Mouse (Mus musculus) brown adipose tissue, adult 24 weeks (tissue): ENCODE data around the gene Txnrd1. TPM values are rescaled to one million over a fixed set of nuclear protein-coding genes. Genes with fewer than 3 reads are reported as not detected.

Experiments used
- H3K27ac ChIP-seq: fragments of 200-500 bp; replicated peaks from 2 replicates; pipeline ENCODE4 v1.5.1; 2012; ENCODE audit warnings: low read depth, mild to moderate bottlenecking, low read length
- H3K4me1 ChIP-seq: fragments of 200-500 bp; 2 replicates; pipeline ENCODE4 v1.6.1; 2012; ENCODE audit warnings: low read length, mixed read lengths; ENCODE audit not compliant: control insufficient read depth, insufficient read depth, insufficient read length
- H3K4me3 ChIP-seq: fragments of 200-500 bp; 2 replicates; pipeline ENCODE4 v1.5.1; 2012; ENCODE audit warnings: low read depth, mild to moderate bottlenecking, low read length, moderate library complexity; ENCODE audit not compliant: insufficient read depth
- polyA plus RNA-seq: library from polyadenylated mRNA; stranded (reverse); fragments of >200 nt; gene quantifications from 2 replicates; pipeline ENCODE4 v1.2.4, GENCODE M21; 2012; ENCODE audit not compliant: missing spikeins, insufficient read depth, insufficient read length

Txnrd1 gene
- polyA plus RNA-seq, 1 experiment, result 44.0 TPM

DNA sequence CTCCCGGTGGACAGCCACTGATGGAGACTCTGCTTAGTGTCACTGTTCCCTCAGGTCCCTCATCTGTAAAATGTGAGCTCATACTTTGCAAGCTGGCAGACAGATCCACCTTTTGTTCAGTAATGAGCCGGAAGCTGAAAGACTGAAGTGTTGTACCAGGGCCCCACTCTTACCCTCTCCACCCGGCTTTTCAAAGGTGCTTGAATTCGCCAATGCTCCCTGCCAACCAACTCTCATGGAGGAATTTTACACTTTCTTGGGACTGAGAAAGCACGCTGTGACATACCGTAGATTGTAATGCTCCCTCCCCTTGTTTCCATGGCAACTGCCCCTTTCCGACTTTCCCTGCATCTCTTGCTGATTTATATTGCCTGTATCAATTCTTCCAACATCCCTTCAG lies 66.8 kb downstream of the Txnrd1 start:
- Histone ChIP-seq H3K4me3 (no peak overlapping the region), H3K27ac (no peak overlapping the region), H3K4me1 (no peaks in the 10 kb centered on the region)

- H3K4me1 ChIP-seq, result no peaks in the 10 kb centered on the region
- no peak overlapping the region for H3K27ac ChIP-seq
- no peak overlapping the region for H3K4me3 ChIP-seq
Observed at GRCm38 (mm10) chr10:82901436-82901835, 67.7 kb downstream of the Txnrd1 start.

- no peak overlapping the region for H3K27ac ChIP-seq
- no peaks in the 10 kb centered on the region for H3K4me1 ChIP-seq
- H3K4me3 ChIP-seq, result no peak overlapping the region
Observed at GRCm38 (mm10) chr10:82908526-82908925, 74.8 kb downstream of the Txnrd1 start.

- no peak overlapping the region for H3K27ac ChIP-seq
- no peak overlapping the region for H3K4me3 ChIP-seq
Observed at GRCm38 (mm10) chr10:82909382-82909781, 75.6 kb downstream of the Txnrd1 start.

DNA sequence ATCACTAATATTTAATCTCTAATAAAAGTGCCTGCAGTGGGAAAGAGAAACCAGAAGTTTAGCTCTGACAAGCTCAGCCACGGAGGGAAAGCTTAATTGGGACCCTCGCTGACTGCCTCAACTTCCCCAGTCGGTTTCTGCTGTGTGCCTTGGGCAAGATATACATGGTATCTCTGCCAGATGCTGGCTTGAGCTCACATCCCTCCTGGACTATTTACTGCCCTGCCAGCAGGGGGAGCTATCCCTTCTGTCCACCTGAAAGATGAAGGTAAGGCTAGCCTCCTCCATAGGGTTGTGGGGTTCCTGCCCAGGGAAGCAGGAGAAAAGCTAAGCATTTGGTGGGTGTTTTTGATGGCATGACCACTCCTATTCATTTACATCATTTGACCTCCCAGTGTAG lies 76.4 kb downstream of the Txnrd1 start:
- H3K4me1 ChIP-seq, result no peaks in the 10 kb centered on the region
- no peak overlapping the region for H3K4me3 ChIP-seq
- H3K27ac ChIP-seq, result no peak overlapping the region

More at GRCm38 (mm10) chr10:82909382-82909781, 75.6 kb downstream of the Txnrd1 start:
- H3K4me1 ChIP-seq, result no peaks in the 10 kb centered on the region

- no peak overlapping the region for H3K4me3 ChIP-seq
- no peaks in the 10 kb centered on the region for H3K4me1 ChIP-seq
- no peak overlapping the region for H3K27ac ChIP-seq
Observed at GRCm38 (mm10) chr10:82913238-82913637, 79.5 kb downstream of the Txnrd1 start.

- Histone ChIP-seq H3K27ac (no peak overlapping the region), H3K4me1 (no peaks in the 10 kb centered on the region), H3K4me3 (no peak overlapping the region)
Observed at GRCm38 (mm10) chr10:82913772-82914171, 80.0 kb downstream of the Txnrd1 start.

DNA sequence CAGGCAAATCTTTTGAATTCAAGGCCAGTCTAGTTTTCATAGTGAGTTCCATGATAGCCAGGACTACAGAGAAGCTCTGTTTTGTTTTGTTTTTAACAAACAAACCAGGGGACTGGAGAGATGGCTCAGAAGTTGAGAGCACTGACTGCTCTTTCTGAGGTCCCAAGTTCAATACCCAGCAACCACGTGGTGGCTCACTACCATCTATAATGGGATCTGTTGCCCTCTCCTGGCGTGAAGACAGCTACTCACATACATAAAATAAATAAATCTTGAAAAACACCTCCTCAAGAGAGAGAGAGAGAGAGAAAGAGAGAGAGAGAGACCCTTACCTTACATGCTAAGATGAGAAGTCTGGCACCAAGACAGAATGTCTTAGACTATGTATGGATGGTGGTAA lies 84.9 kb downstream of the Txnrd1 start:
- no peak overlapping the region for H3K4me3 ChIP-seq

GRCm38 (mm10) chr10:82919404-82919980 lies 85.7 kb downstream of the Txnrd1 start:
- Histone ChIP-seq H3K4me1 (peaks cover 3% of the 10 kb centered on the region; the same call in 1 of the 2 replicates), H3K27ac (no peak overlapping the region), H3K4me3 (no peak overlapping the region)

More for the DNA sequence above, 84.9 kb downstream of the Txnrd1 start:
- no peaks in the 10 kb centered on the region for H3K4me1 ChIP-seq
- no peak overlapping the region for H3K27ac ChIP-seq

GRCm38 (mm10) chr10:82923547-82923946 lies 89.8 kb downstream of the Txnrd1 start:
- no peak overlapping the region for H3K4me3 ChIP-seq
- H3K27ac ChIP-seq, result no peak overlapping the region
- peaks cover 4% of the 10 kb centered on the region; the same call in 1 of the 2 replicates for H3K4me1 ChIP-seq

GRCm38 (mm10) chr10:82924750-82925149 lies 91.0 kb downstream of the Txnrd1 start:
- Histone ChIP-seq H3K4me1 (peaks cover 4% of the 10 kb centered on the region; the same call in 1 of the 2 replicates), H3K4me3 (no peak overlapping the region), H3K27ac (peak overlapping the region; percentile 67)

DNA sequence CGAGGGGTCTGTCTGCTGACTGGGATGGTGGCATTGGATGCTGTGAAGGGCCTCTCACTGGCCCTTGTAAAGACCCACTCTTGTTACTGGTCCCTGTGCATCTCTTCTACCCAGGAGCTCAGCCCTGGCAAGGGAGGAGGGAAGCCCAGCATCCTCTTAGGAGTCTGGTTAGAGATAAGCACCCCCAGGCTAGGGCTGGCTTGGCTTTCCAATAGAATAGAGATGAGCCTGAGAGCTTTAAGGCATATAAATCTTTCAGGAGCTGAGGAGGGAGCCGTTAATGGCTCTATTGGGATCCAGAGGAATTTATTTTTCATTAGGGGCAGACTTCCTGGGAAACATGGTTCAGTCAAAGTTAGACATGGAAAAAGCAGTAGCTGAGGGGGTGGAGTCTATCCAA lies 91.9 kb downstream of the Txnrd1 start:
- no peak overlapping the region for H3K4me3 ChIP-seq
- peak overlapping the region; percentile 23; the same call in 1 of the 2 replicates for H3K27ac ChIP-seq
- H3K4me1 ChIP-seq, result peaks cover 4% of the 10 kb centered on the region; the same call in 1 of the 2 replicates

DNA sequence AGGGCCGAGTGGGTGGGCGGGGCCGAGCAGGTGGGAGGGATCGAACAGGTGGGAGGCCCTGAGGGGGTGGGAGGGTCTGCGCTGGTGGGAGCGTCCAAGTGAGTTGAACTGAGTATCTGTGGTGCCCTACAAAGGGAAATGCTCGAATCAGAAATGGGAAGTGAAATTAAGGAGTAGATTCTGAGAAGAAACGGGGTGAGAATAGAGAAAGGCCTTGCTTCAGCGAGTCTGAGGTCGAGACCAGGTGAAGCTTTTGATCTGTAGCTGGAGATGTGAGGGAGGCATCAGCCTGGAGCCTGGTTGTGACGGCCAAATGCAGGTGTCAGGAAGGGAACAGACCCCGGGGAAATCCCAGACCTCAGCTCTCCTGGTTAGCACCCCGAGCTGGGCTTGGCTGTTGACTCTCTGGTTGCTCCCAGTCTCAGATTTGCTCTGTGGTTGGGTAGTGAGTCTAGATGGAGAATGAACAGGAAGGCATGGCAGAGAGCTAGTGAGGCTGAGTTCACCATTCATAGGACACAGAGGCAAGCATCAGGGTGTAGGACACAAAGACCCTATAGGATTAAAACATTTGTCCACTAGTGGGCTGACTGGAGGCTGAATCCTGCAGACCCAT lies 101.4 kb downstream of the Txnrd1 start:
- no peaks in the 10 kb centered on the region for H3K4me1 ChIP-seq
- H3K4me3 ChIP-seq, result no peak overlapping the region
- no peak overlapping the region for H3K27ac ChIP-seq

- no peak overlapping the region for H3K27ac ChIP-seq
Observed at GRCm38 (mm10) chr10:82935774-82936173, 102.0 kb downstream of the Txnrd1 start.

More at GRCm38 (mm10) chr10:82935774-82936173, 102.0 kb downstream of the Txnrd1 start:
- H3K4me3 ChIP-seq, result no peak overlapping the region
- H3K4me1 ChIP-seq, result no peaks in the 10 kb centered on the region
